Mouse (Mus musculus): Measurements from ENCODE around the gene Itk.

Itk gene

GRCm38 (mm10) chr11:46360991-46361665 lies 28.2 kb downstream of the Itk start:
- ATAC-seq (ENCODE audit: low TSS enrichment) = no peak

- no peak for ATAC-seq (ENCODE audit: low TSS enrichment)
These were observed 30.9 kb downstream of the Itk start for GRCm38 (mm10) chr11:46358369-46358768.

- no peak for ATAC-seq (ENCODE audit: low TSS enrichment)
These were observed 39.5 kb downstream of the Itk start for GRCm38 (mm10) chr11:46349681-46350410.

GRCm38 (mm10) chr11:46348416-46348815 lies 40.9 kb downstream of the Itk start:
- ATAC-seq (ENCODE audit: low TSS enrichment) = no peak

- no peak for ATAC-seq (ENCODE audit: low TSS enrichment)
These were observed 41.6 kb downstream of the Itk start for GRCm38 (mm10) chr11:46347756-46348155.

- ATAC-seq (ENCODE audit: low TSS enrichment) = no peak
These were observed 45.3 kb downstream of the Itk start for GRCm38 (mm10) chr11:46343886-46344546.

- no peak for ATAC-seq (ENCODE audit: low TSS enrichment)
These were observed 47.4 kb downstream of the Itk start for GRCm38 (mm10) chr11:46341960-46342359.

- ATAC-seq (ENCODE audit: low TSS enrichment) = no peak
These were observed 53.3 kb downstream of the Itk start for GRCm38 (mm10) chr11:46336020-46336419.

- ATAC-seq (ENCODE audit: low TSS enrichment) = peak; percentile 91
These were observed 57.1 kb downstream of the Itk start for GRCm38 (mm10) chr11:46332217-46332616.

GRCm38 (mm10) chr11:46326271-46327015 lies 62.9 kb downstream of the Itk start:
- no peak for ATAC-seq (ENCODE audit: low TSS enrichment)

GRCm38 (mm10) chr11:46321559-46321958 lies 67.8 kb downstream of the Itk start:
- ATAC-seq (ENCODE audit: low TSS enrichment) = no peak

GRCm38 (mm10) chr11:46314534-46314933 lies 74.8 kb downstream of the Itk start:
- peak; percentile 11 for ATAC-seq (ENCODE audit: low TSS enrichment)

- peak; percentile 66 for ATAC-seq (ENCODE audit: low TSS enrichment)
These were observed 75.5 kb downstream of the Itk start for GRCm38 (mm10) chr11:46313851-46314250.

- no peak for ATAC-seq (ENCODE audit: low TSS enrichment)
These were observed 76.7 kb downstream of the Itk start, which contains the start of gene Cyfip2 for GRCm38 (mm10) chr11:46312523-46313035. Gene Cyfip2 (minus strand): TSS chr11:46312859.

GRCm38 (mm10) chr11:46311703-46312522 lies 77.4 kb downstream of the Itk start:
- ATAC-seq (ENCODE audit: low TSS enrichment) = peak; percentile 39

- no peak for ATAC-seq (ENCODE audit: low TSS enrichment)
These were observed 78.1 kb downstream of the Itk start for GRCm38 (mm10) chr11:46311181-46311702.

GRCm38 (mm10) chr11:46310647-46311063 lies 78.7 kb downstream of the Itk start:
- no peak for ATAC-seq (ENCODE audit: low TSS enrichment)

- no peak for ATAC-seq (ENCODE audit: low TSS enrichment)
These were observed 79.3 kb downstream of the Itk start for GRCm38 (mm10) chr11:46309808-46310555.

- ATAC-seq (ENCODE audit: low TSS enrichment) = no peak
These were observed 80.1 kb downstream of the Itk start for GRCm38 (mm10) chr11:46309111-46309741.

Data from frontal cortex, adult (tissue).